Mouse (Mus musculus): ENCODE measurements around the gene Vps8. TPM values are rescaled to one million over a fixed set of nuclear protein-coding genes. Genes with fewer than 3 reads are reported as not detected.

Gene Vps8
- polyA plus RNA-seq, 1 experiment from 2014 or later = 14.5 TPM

DNA sequence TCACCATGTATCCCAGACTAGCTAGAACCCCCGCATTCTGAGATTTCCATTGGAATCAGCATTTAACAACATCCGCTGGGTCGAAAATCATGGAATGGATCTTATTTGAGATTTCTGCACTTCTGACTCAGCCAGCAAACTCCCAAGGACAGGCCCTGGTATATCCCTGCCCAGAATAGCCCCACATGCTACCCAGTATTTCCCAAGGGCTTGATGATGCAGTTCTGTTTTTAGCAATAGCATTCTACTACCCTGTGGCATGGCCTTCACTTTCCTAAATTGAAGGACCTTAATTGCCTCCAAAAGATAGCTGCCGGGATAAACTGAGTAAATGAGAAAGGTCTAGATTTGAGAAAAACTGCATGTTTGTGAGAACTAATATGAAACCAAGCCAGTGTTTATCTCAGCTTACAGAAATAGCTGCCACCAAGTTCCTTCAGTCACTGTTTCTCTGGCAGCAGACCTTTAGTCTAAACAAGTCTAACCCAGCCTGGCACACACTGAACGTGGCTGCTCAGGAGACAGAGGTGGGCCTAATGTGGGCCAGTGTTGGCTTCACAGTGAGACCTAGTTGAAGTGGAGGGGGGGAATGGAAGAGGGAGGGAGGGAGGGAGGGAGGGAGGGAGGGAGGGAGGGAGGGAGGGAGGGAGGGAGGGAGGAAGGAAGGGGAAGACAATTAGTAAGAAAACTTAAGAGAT, 213.4 kb downstream of the Vps8 start:
- no peak overlapping the region for H3K4me2 ChIP-seq
- H3K4me3 ChIP-seq = no peak overlapping the region
- 79% methylated on average over 5 of the region's 5 CpGs for WGBS
- H3K36me3 ChIP-seq = no peaks in the 10 kb centered on the region
- 0 out of 2 replicates have a peak, but pooled peaks cover 3% of the 10 kb centered on the region for H3K4me1 ChIP-seq
- no peaks in the 10 kb centered on the region for H3K9me3 ChIP-seq
- ATAC-seq (ENCODE audit: insufficient number of reproducible peaks, low FRiP score, low TSS enrichment, low read depth) = no peak
- H3K27ac ChIP-seq = no peak overlapping the region
- H3K27me3 ChIP-seq = no peaks in the 10 kb centered on the region
- H3K9ac ChIP-seq = no peak overlapping the region

DNA sequence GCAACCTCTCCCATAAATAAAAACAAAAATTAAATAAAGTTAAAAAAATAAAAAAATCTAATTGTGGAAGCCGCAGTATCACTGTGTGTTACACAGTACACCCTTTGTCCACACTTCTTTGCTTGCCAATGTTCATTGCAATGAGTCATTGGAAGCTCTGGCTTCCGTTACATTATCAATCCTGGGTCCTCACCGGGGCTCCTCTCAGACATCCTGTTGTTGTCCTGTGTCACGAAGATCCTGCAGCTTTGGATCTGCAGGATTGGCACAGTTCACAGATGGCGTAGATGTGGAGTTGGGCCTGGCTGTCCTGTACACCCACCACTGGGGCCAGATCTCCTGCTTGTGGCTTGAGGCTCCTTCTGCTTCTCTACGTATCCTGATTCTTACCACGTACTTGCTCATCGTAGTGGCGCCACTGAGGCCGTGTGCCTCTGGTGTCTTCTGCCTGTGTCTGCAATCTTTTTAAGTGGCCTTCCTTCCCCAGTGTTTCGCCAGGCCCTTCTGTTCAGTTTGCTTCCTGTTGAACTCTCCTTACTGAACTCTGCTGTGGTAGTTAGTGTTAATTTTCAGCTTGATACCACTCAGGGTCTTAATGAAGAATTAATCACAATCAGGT, 214.4 kb downstream of the Vps8 start:
- H3K36me3 ChIP-seq = no peaks in the 10 kb centered on the region
- ATAC-seq (ENCODE audit: insufficient number of reproducible peaks, low FRiP score, low TSS enrichment, low read depth) = no peak
- no peaks in the 10 kb centered on the region for H3K9me3 ChIP-seq
- H3K9ac ChIP-seq = no peak overlapping the region
- H3K27me3 ChIP-seq = no peaks in the 10 kb centered on the region
- no peak overlapping the region for H3K4me3 ChIP-seq
- 0 out of 2 replicates have a peak, but pooled peaks cover 3% of the 10 kb centered on the region for H3K4me1 ChIP-seq
- WGBS = 81% methylated on average over 11 of the region's 11 CpGs
- H3K27ac ChIP-seq = no peak overlapping the region
- no peak overlapping the region for H3K4me2 ChIP-seq

DNA sequence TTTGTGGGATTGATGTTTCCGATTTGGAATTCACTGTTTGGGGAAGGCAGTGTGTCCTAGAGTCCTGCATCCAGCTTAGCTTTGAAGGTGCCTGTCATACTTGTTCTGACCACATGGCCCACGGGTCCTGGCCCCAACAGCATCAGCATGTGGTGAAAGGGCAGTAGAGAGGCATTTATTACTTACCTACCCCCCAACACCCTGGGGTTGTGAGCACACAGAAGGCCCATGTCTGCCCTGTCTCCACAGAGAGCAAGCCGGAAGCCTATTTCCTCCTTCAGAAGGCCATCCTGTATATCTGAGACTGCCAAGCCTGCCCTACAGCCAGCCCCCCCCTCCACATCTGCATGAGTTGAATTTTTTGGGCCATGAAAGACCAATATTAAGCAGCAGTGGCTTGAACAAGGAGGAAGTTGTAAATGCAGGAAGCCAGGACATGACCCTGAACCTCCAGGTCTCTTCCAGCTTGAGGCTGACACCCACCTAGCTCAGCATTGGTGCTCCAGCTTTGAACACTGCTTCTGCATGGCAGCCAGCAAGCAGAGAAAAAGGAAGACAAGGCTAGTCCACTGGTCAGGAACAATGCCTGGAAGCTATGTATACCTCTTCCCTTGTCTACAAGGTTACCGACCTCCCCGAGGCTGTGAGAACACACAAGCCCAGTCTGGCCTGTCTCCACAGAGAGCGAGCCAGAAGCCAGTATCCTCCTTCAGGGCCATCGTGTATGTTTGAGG, 218.0 kb downstream of the Vps8 start:
- H3K4me3 ChIP-seq = no peak overlapping the region
- H3K4me1 ChIP-seq = peaks cover 20% of the 10 kb centered on the region
- H3K9me3 ChIP-seq = no peaks in the 10 kb centered on the region
- no peak for ATAC-seq (ENCODE audit: insufficient number of reproducible peaks, low FRiP score, low TSS enrichment, low read depth)
- 76% methylated on average over 7 of the region's 7 CpGs for WGBS
- H3K27ac ChIP-seq = no peak overlapping the region
- H3K27me3 ChIP-seq = no peaks in the 10 kb centered on the region
- H3K4me2 ChIP-seq = no peak overlapping the region
- H3K9ac ChIP-seq = no peak overlapping the region
- no peaks in the 10 kb centered on the region for H3K36me3 ChIP-seq

DNA sequence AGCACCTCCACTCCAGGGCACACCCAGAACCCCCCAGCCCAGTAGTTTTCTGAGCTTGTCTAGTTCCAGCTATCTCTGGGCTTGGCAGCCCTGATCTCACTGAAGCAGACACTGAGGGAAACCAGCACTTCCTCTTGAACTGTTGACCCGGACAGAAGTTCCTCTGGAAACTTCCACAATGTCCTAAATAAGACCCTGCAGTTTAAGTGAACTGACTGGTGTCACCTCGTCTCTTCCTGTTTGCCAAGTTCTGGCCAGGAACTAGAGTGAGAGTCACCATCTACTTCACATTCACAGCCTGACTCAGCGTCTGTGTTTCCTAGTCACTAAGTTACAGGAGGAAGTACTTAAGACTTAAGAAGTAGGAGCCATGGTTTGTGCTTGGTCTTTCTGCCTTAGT, 219.0 kb downstream of the Vps8 start:
- Histone ChIP-seq H3K9me3 (no peaks in the 10 kb centered on the region), H3K36me3 (no peaks in the 10 kb centered on the region), H3K9ac (no peak overlapping the region), H3K27ac (peak overlapping the region; percentile 5; the same call in 1 of the 2 replicates), H3K4me1 (peaks cover 25% of the 10 kb centered on the region), H3K4me2 (no peak overlapping the region), H3K27me3 (no peaks in the 10 kb centered on the region), H3K4me3 (no peak overlapping the region)
- WGBS = 77% methylated on average over 3 of the region's 3 CpGs
- no peak for ATAC-seq (ENCODE audit: insufficient number of reproducible peaks, low FRiP score, low TSS enrichment, low read depth)

DNA sequence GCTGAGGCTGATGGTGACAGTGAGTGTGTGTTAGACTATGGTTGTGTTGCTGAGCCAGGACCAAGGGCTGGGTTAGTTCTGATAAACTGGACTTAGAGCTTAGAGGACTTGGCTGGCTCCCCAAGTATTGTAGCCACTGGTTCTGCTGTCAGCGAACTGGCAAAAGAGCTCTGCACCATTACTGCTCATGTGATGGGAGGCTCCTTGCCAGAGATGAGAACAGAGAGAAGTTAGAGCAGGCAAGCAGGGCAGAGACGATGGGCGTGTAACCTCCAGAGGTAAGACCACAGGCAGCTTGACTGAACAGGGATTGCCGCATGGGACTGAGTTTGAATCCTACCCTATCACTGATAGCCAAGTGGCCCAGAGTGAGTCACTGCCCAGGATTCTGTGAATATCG, 220.0 kb downstream of the Vps8 start:
- Histone ChIP-seq H3K4me1 (peaks cover 25% of the 10 kb centered on the region), H3K9me3 (no peaks in the 10 kb centered on the region), H3K27ac (peak overlapping the region; percentile 79; the same call in 1 of the 2 replicates), H3K27me3 (no peaks in the 10 kb centered on the region), H3K4me3 (no peak overlapping the region), H3K36me3 (peaks cover 2% of the 10 kb centered on the region; the same call in 1 of the 2 replicates), H3K9ac (no peak overlapping the region), H3K4me2 (no peak overlapping the region)
- 93% methylated on average over 5 of the region's 5 CpGs for WGBS
- ATAC-seq (ENCODE audit: insufficient number of reproducible peaks, low FRiP score, low TSS enrichment, low read depth) = no peak

DNA sequence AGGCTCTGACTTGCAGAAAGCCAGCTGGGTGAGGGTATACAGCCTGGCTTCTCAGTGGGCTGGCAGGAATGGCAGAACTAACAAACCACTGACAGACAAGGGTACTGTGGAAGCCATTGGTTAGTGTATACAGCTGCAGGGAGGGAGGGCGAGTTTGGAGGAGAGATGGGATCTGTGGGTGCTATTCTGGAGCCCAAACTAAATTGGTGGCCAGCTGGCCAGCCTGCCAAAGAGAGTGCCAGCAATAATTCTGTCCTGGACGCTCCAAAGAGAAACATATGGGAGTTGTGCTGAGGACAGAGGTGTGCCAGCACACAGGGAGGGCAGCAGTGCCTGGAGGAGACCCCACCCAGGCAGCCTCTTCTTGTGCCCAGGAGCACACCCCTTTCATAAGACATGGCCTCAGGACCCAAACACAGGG, 220.7 kb downstream of the Vps8 start:
- no peaks in the 10 kb centered on the region for H3K9me3 ChIP-seq
- peaks cover 25% of the 10 kb centered on the region for H3K4me1 ChIP-seq
- peaks cover 5% of the 10 kb centered on the region; the same call in 1 of the 2 replicates for H3K36me3 ChIP-seq
- peak overlapping the region; percentile 2; the same call in 1 of the 2 replicates for H3K4me2 ChIP-seq
- no peaks in the 10 kb centered on the region for H3K27me3 ChIP-seq
- H3K9ac ChIP-seq = no peak overlapping the region
- no peak overlapping the region for H3K4me3 ChIP-seq
- no peak; the same call in none of the 2 replicates for ATAC-seq (ENCODE audit: insufficient number of reproducible peaks, low FRiP score, low TSS enrichment, low read depth)
- 60% methylated on average over 2 of the region's 2 CpGs for WGBS
- peak overlapping the region; percentile 79 for H3K27ac ChIP-seq

DNA sequence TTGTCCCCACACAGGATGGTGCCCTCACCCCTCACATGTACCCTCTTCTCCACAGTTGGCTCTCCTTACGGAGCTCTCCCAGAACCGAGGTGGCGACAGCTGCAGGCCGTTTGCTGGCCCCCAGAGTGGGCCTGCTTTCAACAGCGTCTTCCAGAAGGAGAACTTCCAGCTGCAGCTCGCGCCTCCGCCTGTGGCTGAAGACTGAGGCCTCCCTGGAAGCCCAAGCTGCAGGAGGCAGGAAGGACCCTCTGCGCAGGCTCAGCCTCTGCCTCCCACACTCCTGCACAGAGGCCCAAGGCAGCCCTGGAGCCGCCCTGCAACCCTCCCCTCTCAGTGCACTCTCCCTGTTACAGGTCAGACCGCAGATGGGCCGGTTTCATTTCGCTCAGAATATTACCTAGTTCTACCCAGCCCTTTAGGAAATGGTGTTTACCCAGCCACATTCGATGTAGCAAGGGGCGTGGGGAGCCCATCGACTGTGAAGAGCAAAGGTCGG, 221.2 kb downstream of the Vps8 start:
- ATAC-seq (ENCODE audit: insufficient number of reproducible peaks, low FRiP score, low TSS enrichment, low read depth) = peak; percentile 66
- 37% methylated on average over 17 of the region's 17 CpGs for WGBS
- H3K9ac ChIP-seq = 0 out of 2 replicates have a peak overlapping the region, but pooled peaks have one; percentile 27
- peaks cover 25% of the 10 kb centered on the region for H3K4me1 ChIP-seq
- no peaks in the 10 kb centered on the region for H3K9me3 ChIP-seq
- peak overlapping the region; percentile 79 for H3K27ac ChIP-seq
- H3K4me3 ChIP-seq = no peak overlapping the region
- H3K4me2 ChIP-seq = peak overlapping the region; percentile 2; the same call in 1 of the 2 replicates
- peaks cover 7% of the 10 kb centered on the region; the same call in 1 of the 2 replicates for H3K36me3 ChIP-seq
- no peaks in the 10 kb centered on the region for H3K27me3 ChIP-seq

DNA sequence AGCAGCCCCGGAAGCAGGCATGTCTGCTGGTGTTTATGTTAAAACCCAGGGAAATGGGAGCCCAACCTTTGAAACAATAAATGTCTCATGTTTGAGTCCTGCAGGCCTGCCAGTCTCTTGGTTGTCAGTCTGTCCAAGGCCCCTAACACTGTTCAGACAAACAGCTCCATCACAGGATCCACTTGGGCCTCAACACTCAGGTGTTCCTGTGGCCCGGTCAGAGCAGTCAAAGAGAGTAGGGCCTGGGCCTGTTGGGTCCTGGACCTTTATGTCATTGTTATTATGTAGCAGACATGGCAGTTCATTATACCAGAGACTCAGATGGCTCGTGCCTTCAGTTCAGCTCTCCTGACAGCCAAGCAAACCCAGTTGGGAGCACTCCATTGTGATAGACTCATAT, 221.7 kb downstream of the Vps8 start:
- no peak overlapping the region for H3K9ac ChIP-seq

DNA sequence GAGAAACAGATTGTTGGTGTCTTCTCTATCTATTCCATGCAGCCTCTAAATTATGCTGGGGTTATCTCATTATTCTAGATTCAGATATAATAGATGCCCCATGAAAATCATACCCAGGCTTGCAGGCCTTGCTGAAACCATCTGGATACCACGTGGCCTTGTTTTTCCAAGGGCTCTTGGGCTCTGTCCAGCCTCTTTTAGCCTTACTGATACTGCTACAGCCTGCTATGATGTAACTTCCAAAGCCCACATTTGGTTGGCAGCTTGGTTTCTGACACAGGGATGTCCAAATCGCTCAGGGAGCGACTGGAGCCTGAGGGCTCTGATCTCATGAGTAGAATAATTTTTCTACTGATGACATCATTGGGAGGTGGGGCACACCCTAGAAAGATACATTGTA, 223.0 kb downstream of the Vps8 start:
- H3K4me1 ChIP-seq = peaks cover 22% of the 10 kb centered on the region
- no peak overlapping the region for H3K27ac ChIP-seq
- no peaks in the 10 kb centered on the region for H3K27me3 ChIP-seq
- H3K36me3 ChIP-seq = peaks cover 9% of the 10 kb centered on the region; the same call in 1 of the 2 replicates
- no peak for ATAC-seq (ENCODE audit: insufficient number of reproducible peaks, low FRiP score, low TSS enrichment, low read depth)
- no peak overlapping the region for H3K4me3 ChIP-seq
- H3K9me3 ChIP-seq = no peaks in the 10 kb centered on the region
- no peak overlapping the region for H3K4me2 ChIP-seq
- no peak overlapping the region for H3K9ac ChIP-seq
- 45% methylated on average over 3 of the region's 3 CpGs for WGBS

More for the DNA sequence above, 221.7 kb downstream of the Vps8 start:
- Histone ChIP-seq H3K27ac (peak overlapping the region; percentile 79; the same call in 1 of the 2 replicates), H3K27me3 (no peaks in the 10 kb centered on the region), H3K9me3 (no peaks in the 10 kb centered on the region), H3K4me2 (no peak overlapping the region), H3K36me3 (peaks cover 9% of the 10 kb centered on the region; the same call in 1 of the 2 replicates), H3K4me1 (peaks cover 25% of the 10 kb centered on the region), H3K4me3 (no peak overlapping the region)
- WGBS = 71% methylated on average over 3 of the region's 3 CpGs
- ATAC-seq (ENCODE audit: insufficient number of reproducible peaks, low FRiP score, low TSS enrichment, low read depth) = no peak

DNA sequence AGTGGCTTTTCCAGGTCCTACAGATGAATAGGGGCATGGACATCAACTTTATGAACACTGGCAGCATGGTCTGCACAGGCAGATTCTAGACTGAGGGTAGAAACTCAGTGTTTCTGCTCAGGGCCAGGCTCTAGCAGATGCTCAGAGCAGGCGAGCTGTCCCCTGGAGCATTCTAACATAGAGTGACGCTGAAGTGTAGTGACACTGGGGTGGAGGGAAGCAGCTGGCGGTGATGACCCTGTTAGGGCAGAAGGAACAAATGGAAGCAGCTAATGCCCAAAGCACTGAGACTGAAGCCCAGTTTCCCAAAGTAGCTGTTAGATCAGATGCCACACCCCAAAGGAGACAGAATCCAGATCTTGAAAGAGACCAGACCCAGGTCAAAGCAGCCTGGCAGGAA, 223.6 kb downstream of the Vps8 start:
- WGBS = 70% methylated on average over 3 of the region's 3 CpGs
- no peak for ATAC-seq (ENCODE audit: insufficient number of reproducible peaks, low FRiP score, low TSS enrichment, low read depth)
- no peak overlapping the region for H3K9ac ChIP-seq

DNA sequence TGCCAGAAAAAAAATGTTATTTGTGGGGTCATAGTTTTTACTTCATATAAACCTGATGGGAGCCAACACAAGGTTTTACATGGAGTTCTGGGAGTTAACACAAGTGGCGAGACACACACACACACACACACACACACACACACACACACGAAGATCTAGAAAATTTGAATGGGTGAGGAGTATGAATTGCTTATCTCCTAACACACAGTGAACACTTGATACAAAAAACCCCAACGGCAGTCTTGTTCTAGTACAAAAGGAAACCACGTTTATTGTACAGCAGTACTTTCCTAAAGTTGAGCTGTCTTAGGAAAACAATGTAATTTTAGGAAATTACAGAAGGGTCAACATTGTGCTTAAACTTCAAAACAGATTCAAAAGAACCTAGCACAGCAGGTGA, 225.9 kb downstream of the Vps8 start:
- ATAC-seq (ENCODE audit: insufficient number of reproducible peaks, low FRiP score, low TSS enrichment, low read depth) = no peak
- Histone ChIP-seq H3K4me1 (peaks cover 16% of the 10 kb centered on the region), H3K36me3 (peaks cover 30% of the 10 kb centered on the region), H3K27ac (no peak overlapping the region), H3K9ac (no peak overlapping the region), H3K9me3 (no peaks in the 10 kb centered on the region), H3K4me3 (no peak overlapping the region), H3K27me3 (no peaks in the 10 kb centered on the region), H3K4me2 (no peak overlapping the region)
- 79% methylated on average over 4 of the region's 4 CpGs for WGBS

More for the DNA sequence above, 223.6 kb downstream of the Vps8 start:
- Histone ChIP-seq H3K27ac (no peak overlapping the region), H3K4me3 (no peak overlapping the region), H3K9me3 (no peaks in the 10 kb centered on the region), H3K27me3 (no peaks in the 10 kb centered on the region), H3K36me3 (peaks cover 14% of the 10 kb centered on the region), H3K4me2 (no peak overlapping the region), H3K4me1 (peaks cover 22% of the 10 kb centered on the region)
